Mouse (Mus musculus) MEL-GATA-1-ER (cell line): ENCODE results near the gene Nbea.
"Not testable (repeated sequence)": the region's sequence is repeated elsewhere in the genome, so short reads cannot be mapped to it uniquely, and the experiment has no call there.

Source experiments
- DNase-seq: peaks from one replicate; pipeline ENCODE4 v3.0.0-alpha.2; 2012; ENCODE audit warnings: low read depth; ENCODE audit errors: extremely low read depth

The Nbea gene

GRCm38 (mm10) chr3:56039494-56039893, 144.0 kb downstream of the Nbea start:
- DNase-seq: no peak

GRCm38 (mm10) chr3:56034596-56034995, 148.9 kb downstream of the Nbea start:
- DNase-seq: peak; percentile 39

GRCm38 (mm10) chr3:56018494-56018893, 165.0 kb downstream of the Nbea start:
- DNase-seq: no peak

GRCm38 (mm10) chr3:56011132-56011531, 172.4 kb downstream of the Nbea start:
- no peak for DNase-seq

- peak; percentile 18 for DNase-seq
Measured at GRCm38 (mm10) chr3:56007991-56008390, 175.5 kb downstream of the Nbea start.

- DNase-seq: peak; percentile 30
Measured at GRCm38 (mm10) chr3:56000259-56000658, 183.2 kb downstream of the Nbea start.

- no peak for DNase-seq
Measured at GRCm38 (mm10) chr3:55978361-55978760, 205.1 kb downstream of the Nbea start.

GRCm38 (mm10) chr3:55976986-55977385, 206.5 kb downstream of the Nbea start:
- DNase-seq: not testable (repeated sequence)

- no peak for DNase-seq
Measured at GRCm38 (mm10) chr3:55965723-55966156, 217.8 kb downstream of the Nbea start.

GRCm38 (mm10) chr3:55963032-55963431, 220.5 kb downstream of the Nbea start:
- DNase-seq: no peak

GRCm38 (mm10) chr3:55949994-55950393, 233.5 kb downstream of the Nbea start:
- DNase-seq: no peak

GRCm38 (mm10) chr3:55949148-55949547, 234.4 kb downstream of the Nbea start:
- no peak for DNase-seq

GRCm38 (mm10) chr3:55927343-55927742, 256.2 kb downstream of the Nbea start:
- no peak for DNase-seq

GRCm38 (mm10) chr3:55909290-55909689, 274.2 kb downstream of the Nbea start:
- no peak for DNase-seq

GRCm38 (mm10) chr3:55890574-55890973, 292.9 kb downstream of the Nbea start:
- no peak for DNase-seq

GRCm38 (mm10) chr3:55889227-55889626, 294.3 kb downstream of the Nbea start:
- DNase-seq: no peak

- no peak for DNase-seq
Measured at GRCm38 (mm10) chr3:55887829-55888210, 295.7 kb downstream of the Nbea start.

GRCm38 (mm10) chr3:55887193-55887828, 296.2 kb downstream of the Nbea start:
- DNase-seq: no peak

- DNase-seq: no peak
Measured at GRCm38 (mm10) chr3:55872944-55873924, 310.3 kb downstream of the Nbea start.

- no peak for DNase-seq
Measured at GRCm38 (mm10) chr3:55852488-55852887, 331.0 kb downstream of the Nbea start.

GRCm38 (mm10) chr3:55847115-55847514, 336.4 kb downstream of the Nbea start:
- no peak for DNase-seq

GRCm38 (mm10) chr3:55837188-55837587, 346.3 kb downstream of the Nbea start:
- no peak for DNase-seq
